Mouse (Mus musculus): ENCODE data around the gene Col24a1.
A peak's percentile ranks its signal among the peaks of the same experiment; 100 is the strongest.

DNA sequence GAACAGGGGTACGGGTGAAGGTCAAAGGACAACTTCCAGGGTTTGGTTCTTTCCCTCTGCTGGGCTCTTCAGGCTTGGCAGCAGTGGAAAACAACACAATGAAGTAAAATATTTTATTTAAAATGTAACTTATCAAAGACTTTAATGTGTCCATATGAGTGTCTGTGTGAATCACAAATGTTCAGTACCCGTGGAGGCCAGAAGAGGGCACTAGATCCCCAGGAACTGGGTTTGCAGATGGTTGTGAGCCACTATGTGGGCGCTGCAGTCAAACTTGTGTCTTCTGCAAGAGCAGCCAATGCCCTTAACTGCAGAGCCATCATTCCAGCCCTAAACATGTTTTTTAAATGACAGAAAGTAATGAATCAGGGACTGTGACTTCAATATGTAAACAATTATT is 115.8 kb downstream of the Col24a1 start:
- TF ChIP-seq CTCF (IDR thresholded peaks at IDR 0.05; ENCODE audit: control insufficient read depth, insufficient read depth, insufficient replicate concordance, low read depth, low read length) (peak; percentile 56; the same call in 1 of the 2 replicates), POLR2A (IDR thresholded peaks at IDR 0.05; ENCODE audit: control insufficient read depth, low read depth, low read length) (no peak)

Measured in testis, adult 2 months (tissue).